Mouse (Mus musculus): ENCODE data around the gene Rspry1. TPM values are rescaled to one million over a fixed set of nuclear protein-coding genes. Genes with fewer than 3 reads are reported as not detected.

Rspry1 gene
- polyA plus RNA-seq, 1 experiment, result 23.8 TPM

DNA sequence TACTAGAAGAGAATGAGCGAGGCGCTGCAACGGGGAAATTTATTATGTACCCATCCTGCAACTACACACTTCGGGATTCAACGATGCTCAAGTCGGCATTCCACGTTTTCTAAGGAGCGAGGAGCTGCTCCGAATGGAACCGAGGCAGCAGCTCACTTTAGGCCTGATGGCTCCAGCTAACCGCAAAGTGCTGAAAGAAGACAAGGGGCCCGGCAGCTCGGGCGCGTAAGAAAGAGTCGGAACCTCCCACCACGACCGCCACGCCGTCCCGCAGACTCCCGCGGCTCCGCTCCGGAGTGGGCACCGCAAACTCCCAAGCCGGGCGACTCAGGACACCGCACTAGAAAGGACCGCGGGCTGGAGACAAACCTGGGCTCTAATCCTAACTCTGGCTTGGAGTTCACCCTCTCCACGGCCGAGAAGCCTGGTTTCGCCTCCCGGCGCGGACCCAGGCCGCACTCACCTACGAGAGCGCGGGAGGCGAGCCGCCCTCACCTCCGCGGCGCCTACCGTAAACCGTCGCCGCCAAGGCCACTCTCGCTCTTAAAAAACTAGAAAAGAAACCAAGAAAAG, 617 bp upstream of the Rspry1 start:
- Histone ChIP-seq H3K27ac (ENCODE audit: insufficient read depth, low read depth, low read length) (peak overlapping the region; percentile 80), H3K4me1 (ENCODE audit: control insufficient read depth, insufficient read depth, low read length) (peaks cover 6% of the 10 kb centered on the region), H3K4me3 (ENCODE audit: insufficient read depth, low read length) (peak overlapping the region; percentile 95)
- no peak for TF ChIP-seq CTCF (IDR thresholded peaks at IDR 0.05; ENCODE audit: low read depth, low read length)
- no peak for TF ChIP-seq POLR2A (IDR thresholded peaks at IDR 0.05; ENCODE audit: borderline replicate concordance, low read depth, low read length)

DNA sequence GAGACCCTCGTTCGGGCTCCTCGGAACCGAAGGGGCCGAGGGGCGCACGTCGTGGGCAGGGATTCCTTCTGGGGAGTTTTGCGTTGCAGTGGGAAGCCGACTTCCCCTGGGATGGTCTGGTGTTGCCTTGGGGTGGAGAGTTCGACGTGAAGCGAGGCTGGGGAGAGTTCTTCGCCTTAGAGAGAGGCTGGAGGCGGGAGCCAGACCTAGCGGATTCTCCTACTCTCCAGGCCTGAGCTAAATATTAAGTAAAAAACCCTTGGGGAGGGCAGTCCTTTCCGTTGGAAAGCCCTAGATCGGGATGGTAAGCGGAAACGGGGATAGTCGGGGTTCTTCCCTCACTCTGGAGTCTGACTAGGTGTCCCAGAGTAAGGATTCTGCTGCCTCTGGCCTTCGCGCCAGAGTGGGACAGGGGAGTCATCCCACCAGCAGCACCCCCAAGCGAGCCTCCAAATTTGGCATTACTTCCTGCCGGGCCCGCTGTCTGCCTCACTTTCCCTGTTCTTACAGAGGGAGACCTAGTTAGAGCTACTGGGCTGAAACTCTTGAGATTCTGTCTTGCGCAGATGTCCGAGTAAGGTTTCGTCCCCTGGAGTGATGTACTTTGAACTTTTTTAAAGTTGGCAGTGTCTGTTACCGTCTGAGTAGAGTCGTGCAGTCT, 864 bp downstream of the Rspry1 start:
- Histone ChIP-seq H3K27ac (ENCODE audit: insufficient read depth, low read depth, low read length) (peak overlapping the region; percentile 10), H3K4me3 (ENCODE audit: insufficient read depth, low read length) (peak overlapping the region; percentile 97), H3K4me1 (ENCODE audit: control insufficient read depth, insufficient read depth, low read length) (peaks cover 6% of the 10 kb centered on the region)
- TF ChIP-seq CTCF (IDR thresholded peaks at IDR 0.05; ENCODE audit: low read depth, low read length) (no peak), POLR2A (IDR thresholded peaks at IDR 0.05; ENCODE audit: borderline replicate concordance, low read depth, low read length) (no peak)

DNA sequence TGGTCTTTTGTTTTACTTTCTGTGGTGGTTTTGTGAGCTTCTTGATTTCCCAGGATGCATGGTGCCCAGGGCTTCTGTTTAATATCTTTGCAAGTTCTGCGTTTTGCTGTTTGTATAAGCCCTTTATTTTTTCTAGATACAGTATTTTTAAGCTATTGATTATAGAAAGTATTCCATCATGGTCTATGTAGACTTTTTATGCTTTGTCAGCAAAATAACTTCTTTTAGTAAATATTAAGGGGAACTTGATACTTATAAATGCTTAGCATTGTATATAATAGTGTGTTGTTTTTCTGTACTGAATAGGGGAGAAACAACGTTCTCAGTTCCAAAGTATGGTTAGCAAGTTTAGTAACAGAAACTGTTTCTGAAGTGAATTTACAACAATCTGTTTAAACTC, 2.3 kb downstream of the Rspry1 start:
- TF ChIP-seq POLR2A (IDR thresholded peaks at IDR 0.05; ENCODE audit: borderline replicate concordance, low read depth, low read length) (no peak), CTCF (IDR thresholded peaks at IDR 0.05; ENCODE audit: low read depth, low read length) (no peak)
- Histone ChIP-seq H3K27ac (ENCODE audit: insufficient read depth, low read depth, low read length) (no peak overlapping the region), H3K4me3 (ENCODE audit: insufficient read depth, low read length) (no peak overlapping the region), H3K4me1 (ENCODE audit: control insufficient read depth, insufficient read depth, low read length) (peaks cover 3% of the 10 kb centered on the region; the same call in 1 of the 2 replicates)

DNA sequence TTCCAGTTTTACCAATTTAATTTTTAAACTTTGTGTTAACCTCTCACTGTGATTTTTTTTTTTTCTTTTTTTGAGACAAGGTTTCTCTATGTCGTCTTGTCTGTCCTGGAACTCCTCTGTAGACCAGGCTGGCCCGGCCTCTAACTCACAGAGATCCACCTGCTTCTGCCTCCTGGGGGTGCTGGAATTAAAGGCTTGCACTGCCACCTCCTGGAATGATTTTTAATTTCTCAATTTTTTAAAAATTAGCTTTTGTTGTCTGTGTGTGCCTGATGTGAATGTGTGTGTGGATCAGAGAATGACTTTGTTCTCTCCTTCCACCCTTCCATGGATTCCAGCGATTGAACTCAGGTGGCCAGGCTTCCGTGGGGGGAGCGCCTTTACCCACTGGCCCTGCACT, 5.3 kb downstream of the Rspry1 start:
- TF ChIP-seq CTCF (IDR thresholded peaks at IDR 0.05; ENCODE audit: low read depth, low read length) (peak; percentile 44), POLR2A (IDR thresholded peaks at IDR 0.05; ENCODE audit: borderline replicate concordance, low read depth, low read length) (no peak)
- no peak overlapping the region for H3K4me3 ChIP-seq (ENCODE audit: insufficient read depth, low read length)
- H3K27ac ChIP-seq (ENCODE audit: insufficient read depth, low read depth, low read length), result no peak overlapping the region
- H3K4me1 ChIP-seq (ENCODE audit: control insufficient read depth, insufficient read depth, low read length), result peaks cover 2% of the 10 kb centered on the region; the same call in 1 of the 2 replicates

DNA sequence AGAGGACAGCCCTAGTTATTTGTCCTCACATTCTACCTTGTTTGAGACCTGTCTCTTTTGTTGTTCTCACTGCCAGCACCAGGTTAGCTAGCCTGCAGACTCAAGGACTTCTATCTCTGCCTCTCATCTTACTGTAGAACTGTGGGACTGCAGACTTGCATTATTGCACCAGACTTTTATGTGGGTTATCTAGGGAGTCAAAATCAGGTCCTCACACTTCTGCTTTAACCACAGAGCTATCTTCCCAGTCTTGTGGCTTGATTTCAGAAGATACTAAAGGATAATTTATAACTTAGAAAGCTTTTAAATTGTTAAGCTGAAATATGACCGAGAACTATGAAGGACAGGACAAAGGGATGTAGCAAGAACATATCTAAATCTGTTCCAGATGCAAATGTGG, 23.1 kb downstream of the Rspry1 start:
- H3K4me3 ChIP-seq (ENCODE audit: insufficient read depth, low read length), result no peak overlapping the region
- no peak for TF ChIP-seq POLR2A (IDR thresholded peaks at IDR 0.05; ENCODE audit: borderline replicate concordance, low read depth, low read length)
- no peak for TF ChIP-seq CTCF (IDR thresholded peaks at IDR 0.05; ENCODE audit: low read depth, low read length)
- no peaks in the 10 kb centered on the region for H3K4me1 ChIP-seq (ENCODE audit: control insufficient read depth, insufficient read depth, low read length)
- H3K27ac ChIP-seq (ENCODE audit: insufficient read depth, low read depth, low read length), result no peak overlapping the region

DNA sequence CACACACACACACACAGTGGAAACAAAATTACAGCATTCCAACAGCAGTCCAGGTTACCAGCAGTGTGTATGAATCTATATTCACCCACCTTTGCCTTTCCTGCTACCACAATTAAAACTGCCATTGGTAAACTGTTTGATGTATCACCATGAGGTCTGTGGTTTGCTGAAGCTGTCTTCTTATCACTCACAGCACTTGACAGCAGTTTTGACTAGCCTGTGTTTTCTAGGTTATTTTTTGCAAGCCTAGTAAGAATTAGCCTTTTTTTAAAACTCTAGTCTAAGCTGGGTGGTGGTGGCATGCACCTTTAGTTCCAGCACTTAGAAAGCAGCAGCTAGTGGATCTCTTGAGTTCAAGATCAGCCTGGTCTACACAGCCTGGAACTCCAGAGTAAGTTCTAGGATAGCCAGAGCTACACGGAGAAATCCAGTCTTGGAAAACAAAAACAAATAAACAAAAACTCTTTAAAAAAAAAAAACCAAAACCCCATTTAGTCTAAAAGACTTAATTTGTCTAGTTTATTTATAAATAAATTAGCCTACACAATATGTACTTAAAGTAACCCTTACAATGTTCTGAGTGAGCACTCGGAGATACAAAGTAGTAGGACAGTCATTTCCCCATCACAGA, 31.9 kb downstream of the Rspry1 start:
- TF ChIP-seq POLR2A (IDR thresholded peaks at IDR 0.05; ENCODE audit: borderline replicate concordance, low read depth, low read length), result no peak
- TF ChIP-seq CTCF (IDR thresholded peaks at IDR 0.05; ENCODE audit: low read depth, low read length), result no peak
- H3K4me1 ChIP-seq (ENCODE audit: control insufficient read depth, insufficient read depth, low read length), result peaks cover 8% of the 10 kb centered on the region
- no peak overlapping the region for H3K27ac ChIP-seq (ENCODE audit: insufficient read depth, low read depth, low read length)
- H3K4me3 ChIP-seq (ENCODE audit: insufficient read depth, low read length), result no peak overlapping the region

DNA sequence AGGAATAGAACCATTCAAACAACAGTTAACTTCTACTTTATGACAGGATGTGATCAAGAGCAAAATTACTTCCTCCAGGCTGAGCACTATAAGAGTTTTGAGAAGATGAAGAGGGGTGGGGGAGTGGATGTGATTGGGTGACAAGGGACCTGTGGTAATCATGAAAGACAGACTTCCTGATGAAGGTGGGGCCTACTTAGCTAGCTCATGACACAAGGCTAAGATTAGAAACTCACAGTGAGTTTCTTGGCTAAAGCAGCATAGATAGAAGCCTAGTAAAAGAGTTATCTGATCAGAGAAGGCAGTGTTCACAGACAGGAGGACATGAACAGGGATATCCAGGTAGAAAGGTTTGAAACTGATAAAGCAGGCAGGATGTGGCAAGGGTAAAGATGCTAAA, 32.5 kb downstream of the Rspry1 start:
- no peak overlapping the region for H3K4me3 ChIP-seq (ENCODE audit: insufficient read depth, low read length)
- no peak for TF ChIP-seq POLR2A (IDR thresholded peaks at IDR 0.05; ENCODE audit: borderline replicate concordance, low read depth, low read length)
- H3K4me1 ChIP-seq (ENCODE audit: control insufficient read depth, insufficient read depth, low read length), result peaks cover 8% of the 10 kb centered on the region
- no peak overlapping the region for H3K27ac ChIP-seq (ENCODE audit: insufficient read depth, low read depth, low read length)

DNA sequence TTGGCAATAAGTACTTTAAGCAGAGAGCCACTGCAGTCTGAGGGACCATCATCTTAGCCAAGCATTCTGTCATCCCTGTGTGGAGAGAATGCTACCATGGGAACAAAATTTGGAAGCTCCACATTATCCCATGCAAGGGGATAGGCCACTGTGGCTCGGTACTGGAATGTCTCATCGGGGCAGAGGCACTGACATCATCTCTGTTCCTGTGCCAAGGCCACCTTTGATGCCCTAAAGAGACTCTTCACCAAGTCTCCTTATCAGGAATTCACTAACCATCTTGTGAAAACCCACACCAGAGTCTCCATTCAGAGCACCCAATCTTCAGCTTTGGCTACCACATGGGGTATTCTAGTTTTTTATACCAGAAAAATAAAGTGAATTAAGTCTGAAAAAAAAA, 39.4 kb downstream of the Rspry1 start:
- TF ChIP-seq POLR2A (IDR thresholded peaks at IDR 0.05; ENCODE audit: borderline replicate concordance, low read depth, low read length) (no peak), CTCF (IDR thresholded peaks at IDR 0.05; ENCODE audit: low read depth, low read length) (no peak)
- Histone ChIP-seq H3K4me1 (ENCODE audit: control insufficient read depth, insufficient read depth, low read length) (no peaks in the 10 kb centered on the region), H3K4me3 (ENCODE audit: insufficient read depth, low read length) (no peak overlapping the region), H3K27ac (ENCODE audit: insufficient read depth, low read depth, low read length) (no peak overlapping the region)

DNA sequence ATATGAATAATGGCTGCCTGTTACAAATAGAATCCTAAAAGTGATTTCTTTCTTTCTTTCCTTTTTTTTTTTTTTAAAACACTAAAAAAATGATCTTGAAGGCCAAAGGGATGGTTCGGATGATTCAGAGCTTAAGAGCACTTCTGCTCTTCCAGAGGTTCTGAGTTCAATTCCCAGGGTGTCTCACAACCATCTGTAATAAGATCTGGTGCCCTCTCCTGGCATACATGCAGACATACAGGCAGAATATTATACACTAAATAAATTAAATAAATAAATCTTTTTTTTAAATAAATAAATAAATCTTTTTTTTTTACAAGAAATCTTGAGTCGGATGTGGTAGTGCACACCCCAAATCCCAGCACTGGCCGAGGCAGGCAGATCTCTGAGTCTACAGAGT, 40.2 kb downstream of the Rspry1 start:
- Histone ChIP-seq H3K4me3 (ENCODE audit: insufficient read depth, low read length) (no peak overlapping the region), H3K27ac (ENCODE audit: insufficient read depth, low read depth, low read length) (no peak overlapping the region), H3K4me1 (ENCODE audit: control insufficient read depth, insufficient read depth, low read length) (no peaks in the 10 kb centered on the region)
- TF ChIP-seq POLR2A (IDR thresholded peaks at IDR 0.05; ENCODE audit: borderline replicate concordance, low read depth, low read length) (no peak), CTCF (IDR thresholded peaks at IDR 0.05; ENCODE audit: low read depth, low read length) (no peak)

DNA sequence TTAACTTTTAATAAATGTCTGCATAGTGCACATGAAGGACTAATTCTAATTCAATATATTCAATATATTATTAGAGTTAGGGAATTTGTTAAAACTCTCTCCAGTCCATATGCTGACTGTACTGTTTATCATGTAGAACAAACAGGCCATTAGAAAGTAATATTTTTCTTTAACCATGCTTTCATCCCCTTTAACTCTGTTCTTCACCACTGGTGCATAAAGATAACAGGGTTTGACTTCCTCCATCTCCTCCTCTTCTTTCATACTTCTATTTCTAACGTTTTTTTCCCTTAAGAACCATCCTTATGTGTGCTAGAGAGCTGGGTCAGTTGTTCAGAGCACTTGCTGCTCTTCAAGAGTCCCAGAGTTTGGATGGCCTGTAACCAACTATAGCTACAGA, 43.5 kb downstream of the Rspry1 start:
- Histone ChIP-seq H3K4me3 (ENCODE audit: insufficient read depth, low read length) (no peak overlapping the region), H3K27ac (ENCODE audit: insufficient read depth, low read depth, low read length) (no peak overlapping the region)
- no peak for TF ChIP-seq CTCF (IDR thresholded peaks at IDR 0.05; ENCODE audit: low read depth, low read length)
- no peak for TF ChIP-seq POLR2A (IDR thresholded peaks at IDR 0.05; ENCODE audit: borderline replicate concordance, low read depth, low read length)

More for the DNA sequence above, 43.5 kb downstream of the Rspry1 start:
- peaks cover 2% of the 10 kb centered on the region; the same call in 1 of the 2 replicates for H3K4me1 ChIP-seq (ENCODE audit: control insufficient read depth, insufficient read depth, low read length)

Measured in bone marrow macrophage, adult 2 months (primary cell).